Mouse (Mus musculus): ENCODE results near the gene Insig1. TPM values are rescaled to one million over a fixed set of nuclear protein-coding genes. Genes with fewer than 3 reads are reported as not detected.

The Insig1 gene
- total RNA-seq, 2 experiments from 2014 or later, result 20.6 to 21.3 TPM

DNA sequence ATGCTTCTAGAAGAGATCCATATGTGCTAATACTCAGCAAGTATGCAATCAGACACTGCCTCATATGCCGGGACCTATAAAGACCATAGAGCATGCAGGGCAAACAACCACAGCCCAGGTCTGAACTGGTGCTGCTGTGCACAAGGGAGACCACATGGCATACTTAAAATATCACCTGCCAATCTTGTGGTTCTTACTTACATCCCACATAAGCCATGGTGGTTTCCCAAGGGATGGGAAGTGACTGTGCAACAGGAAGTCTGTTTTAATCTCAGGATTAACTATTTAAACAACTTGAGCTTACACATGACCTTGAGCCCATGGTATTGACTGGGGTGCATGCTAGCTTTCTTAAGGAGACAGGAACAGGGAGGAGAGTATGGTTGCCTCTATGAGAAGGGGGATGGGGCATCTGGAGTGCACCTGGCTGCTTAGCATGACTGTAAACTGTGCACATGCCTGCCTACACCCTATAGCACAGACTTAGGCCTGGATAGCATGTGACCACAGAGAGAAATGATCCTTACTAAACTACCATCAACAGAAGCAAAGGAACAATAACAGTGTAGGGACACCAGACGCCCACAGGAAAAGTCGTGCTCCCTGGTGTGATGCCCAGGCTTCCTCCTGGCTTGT is 7.1 kb upstream of the Insig1 start:
- no peak for DNase-seq

DNA sequence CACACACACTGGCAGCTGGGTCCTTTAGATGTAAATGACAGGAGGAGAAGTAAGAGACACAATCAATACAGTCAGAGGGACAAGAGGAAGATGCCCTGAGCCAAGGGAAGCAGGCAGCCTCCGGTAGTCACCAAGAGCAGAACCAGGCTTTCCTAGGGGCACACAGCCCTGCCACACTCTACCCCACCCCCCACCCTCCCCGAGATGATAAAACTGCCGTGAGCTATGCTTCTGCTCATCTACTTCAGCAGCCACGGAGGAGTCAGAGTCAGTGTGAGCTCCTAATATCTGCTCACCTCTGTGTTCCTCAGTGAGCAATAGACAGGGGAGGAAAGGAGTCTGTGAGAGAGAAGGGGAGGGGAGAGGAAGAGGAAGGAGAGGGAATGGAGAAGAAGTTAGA is 5.9 kb upstream of the Insig1 start:
- DNase-seq, result no peak

DNA sequence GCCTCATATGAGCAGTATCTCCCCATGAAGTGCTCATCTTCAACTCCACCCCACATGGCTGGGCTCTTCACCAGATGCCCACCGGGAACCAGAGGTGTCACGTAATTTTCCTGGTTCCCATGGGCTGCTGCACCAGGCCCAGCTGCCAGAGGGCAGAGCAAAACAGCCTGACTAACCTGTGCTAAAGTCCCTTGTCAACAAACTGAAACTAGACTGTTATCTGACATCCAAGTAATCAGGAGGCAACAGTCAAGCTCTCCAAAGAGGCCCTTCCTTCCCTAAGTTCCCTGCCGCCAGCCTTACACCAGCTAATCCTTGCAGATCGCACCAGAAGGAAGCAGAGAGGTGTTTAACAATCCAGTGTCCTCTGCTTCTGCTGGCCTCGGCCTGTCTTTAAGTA is 4.9 kb upstream of the Insig1 start:
- DNase-seq, result no peak

DNA sequence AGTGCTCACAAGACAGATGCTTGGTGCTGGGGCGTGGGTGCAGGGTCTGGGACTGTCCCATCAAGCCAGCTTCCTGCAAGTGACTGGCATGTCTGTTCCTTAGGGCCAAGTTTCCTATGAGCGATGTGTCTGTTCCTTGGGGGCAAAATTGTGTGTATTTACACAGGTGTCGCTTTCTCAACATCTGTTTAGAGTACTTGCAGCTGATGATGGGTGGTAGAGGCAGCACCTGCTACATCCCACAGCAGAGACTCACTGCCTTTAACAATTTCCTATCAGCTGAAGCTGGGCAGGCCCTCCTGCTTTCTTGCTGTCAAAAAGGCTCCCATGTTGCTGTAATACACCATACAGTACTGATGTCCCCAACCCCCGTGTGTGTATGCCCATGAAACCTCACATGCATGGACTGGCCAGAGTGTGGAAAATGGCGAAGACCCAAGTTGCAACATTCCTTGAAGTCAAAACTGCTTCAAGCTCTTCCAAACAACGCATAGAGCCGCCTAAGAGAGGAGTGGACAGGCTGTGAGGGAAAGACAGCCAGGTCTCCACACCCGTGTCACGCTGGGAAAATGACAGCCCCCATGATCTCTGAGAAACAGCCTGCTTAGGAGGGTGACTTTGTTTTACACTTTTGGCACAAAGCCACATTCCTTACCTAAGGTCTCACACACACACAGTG is 875 bp upstream of the Insig1 start:
- DNase-seq, result peak; percentile 14

DNA sequence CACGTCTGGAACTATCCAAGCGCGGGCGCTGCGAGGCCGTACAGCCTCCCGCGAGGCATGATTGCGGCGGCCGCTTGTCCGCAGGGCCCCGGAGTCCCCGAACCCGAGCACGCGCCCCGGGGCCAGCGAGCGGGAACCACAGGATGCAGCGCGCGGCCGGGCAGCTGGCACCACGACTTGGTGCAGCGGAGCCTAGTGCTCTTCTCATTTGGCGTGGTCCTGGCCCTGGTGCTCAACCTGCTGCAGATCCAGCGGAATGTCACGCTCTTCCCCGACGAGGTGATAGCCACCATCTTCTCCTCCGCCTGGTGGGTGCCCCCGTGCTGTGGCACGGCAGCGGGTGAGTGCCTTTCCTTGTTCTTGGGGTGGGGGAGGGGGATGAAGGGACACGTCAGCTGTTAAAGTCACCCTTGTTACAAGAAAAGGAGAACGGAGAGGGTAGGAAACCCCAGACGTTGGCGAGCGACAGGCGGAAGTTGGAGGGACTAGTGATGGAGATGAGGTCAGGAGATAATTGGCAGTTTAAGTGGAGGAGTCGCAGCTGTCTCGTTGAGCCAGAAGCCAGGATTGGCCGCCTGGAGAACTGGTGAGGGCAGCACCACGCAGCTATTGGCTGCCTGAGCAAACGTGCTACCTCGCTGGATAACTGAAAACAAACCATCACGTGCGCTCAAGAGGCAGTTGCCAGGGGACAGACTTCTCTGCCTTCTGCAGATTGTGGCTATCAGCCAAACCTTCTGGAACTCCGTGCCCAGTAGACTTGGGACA is 477 bp downstream of the Insig1 start:
- DNase-seq, result peak; percentile 64

DNA sequence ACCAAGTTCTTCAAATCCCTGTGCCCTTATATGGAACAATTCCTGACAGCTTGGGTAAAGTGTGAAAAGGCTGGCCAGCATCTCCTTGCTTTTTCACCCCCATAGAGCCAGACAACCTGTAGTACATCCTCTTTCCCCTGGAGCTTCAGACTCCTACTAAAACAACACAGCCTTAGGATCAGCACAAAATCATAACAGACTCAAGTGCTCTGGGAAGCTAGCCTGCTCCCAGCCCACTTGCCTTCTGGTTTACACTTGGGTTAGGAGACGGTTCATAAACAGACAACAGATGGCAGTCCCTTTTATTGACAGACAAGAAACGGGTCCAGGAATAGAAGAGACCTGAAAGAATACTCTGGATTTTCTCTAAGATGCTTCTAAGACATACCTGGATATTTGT is 8.3 kb downstream of the Insig1 start:
- DNase-seq, result no peak

DNA sequence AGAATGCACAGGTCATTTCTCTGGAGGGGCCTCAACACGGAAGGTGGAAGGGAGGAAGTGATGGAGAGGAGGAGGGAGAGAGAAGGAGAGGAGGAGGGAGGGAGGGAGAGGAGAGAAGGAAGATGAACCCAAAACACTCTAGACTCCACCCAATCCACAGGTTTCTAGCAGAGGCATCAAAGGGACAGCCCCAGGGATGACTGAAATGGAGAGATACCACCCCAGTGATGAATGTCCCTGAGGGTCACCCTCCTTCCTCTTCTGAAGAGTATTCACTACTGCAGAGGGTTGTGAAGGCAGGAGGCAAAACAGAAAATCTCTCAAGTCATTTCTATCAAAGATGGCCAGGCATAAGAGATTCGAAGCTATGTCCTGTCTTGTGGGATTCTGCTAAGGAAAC is 10.0 kb downstream of the Insig1 start:
- DNase-seq, result no peak

DNA sequence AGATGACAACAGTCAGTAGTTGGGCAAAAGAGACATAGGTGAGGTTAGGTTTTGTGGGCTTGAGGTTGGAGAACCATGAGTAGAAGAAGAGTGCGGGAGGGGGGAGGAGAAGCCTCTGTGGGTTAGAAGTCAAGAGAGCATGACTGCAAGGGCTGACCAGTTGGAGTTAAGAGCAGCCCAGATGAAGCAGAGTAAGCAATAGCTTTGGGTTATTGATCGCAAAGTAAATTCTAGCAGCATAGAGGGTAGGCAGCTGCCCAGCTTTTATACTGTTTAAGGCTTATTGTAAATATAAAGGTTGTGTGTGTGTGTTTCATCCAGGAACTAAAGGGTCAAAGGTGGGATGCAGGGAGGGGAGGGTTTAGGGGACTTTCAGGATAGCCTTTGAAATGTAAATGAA is 10.7 kb downstream of the Insig1 start:
- no peak for DNase-seq

DNA sequence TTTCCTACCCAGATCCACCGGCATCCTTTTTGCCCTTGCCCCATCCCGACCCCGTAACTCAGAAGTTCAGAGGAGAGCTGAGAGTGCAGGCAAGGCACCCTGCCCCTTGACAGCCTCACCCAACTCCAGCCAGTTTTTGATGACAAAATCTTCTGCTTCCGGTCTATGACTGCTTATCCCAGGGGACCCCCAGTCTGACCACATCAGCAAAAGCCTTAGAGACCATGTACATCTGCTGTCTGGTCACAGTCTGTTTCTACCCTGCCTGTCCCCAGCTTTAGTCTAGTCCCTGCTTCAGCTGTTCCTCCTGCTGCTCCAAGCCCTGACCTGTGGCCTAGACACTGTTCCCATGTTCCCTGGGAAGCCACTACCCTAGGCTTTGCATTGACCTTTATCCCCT is 11.1 kb downstream of the Insig1 start:
- no peak for DNase-seq

DNA sequence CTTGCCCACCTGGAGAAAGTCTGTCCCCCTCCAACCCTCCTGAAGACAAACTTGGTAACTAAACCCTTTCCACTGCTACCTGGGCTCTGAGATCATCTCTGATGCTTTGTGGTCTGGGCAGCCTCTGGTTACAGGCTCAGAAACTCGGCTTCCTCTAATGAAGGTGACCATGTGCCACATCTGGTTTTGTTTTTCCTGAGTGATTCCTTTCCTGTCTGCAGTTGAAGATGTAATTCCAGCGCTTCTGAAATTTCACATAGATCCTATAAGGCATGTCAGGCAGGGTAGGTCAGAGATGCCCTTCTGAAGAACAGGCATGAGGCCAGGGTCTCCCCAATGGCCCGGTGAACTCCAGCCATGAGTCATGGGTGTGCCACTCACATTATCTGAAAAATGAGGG is 11.6 kb downstream of the Insig1 start:
- no peak for DNase-seq

DNA sequence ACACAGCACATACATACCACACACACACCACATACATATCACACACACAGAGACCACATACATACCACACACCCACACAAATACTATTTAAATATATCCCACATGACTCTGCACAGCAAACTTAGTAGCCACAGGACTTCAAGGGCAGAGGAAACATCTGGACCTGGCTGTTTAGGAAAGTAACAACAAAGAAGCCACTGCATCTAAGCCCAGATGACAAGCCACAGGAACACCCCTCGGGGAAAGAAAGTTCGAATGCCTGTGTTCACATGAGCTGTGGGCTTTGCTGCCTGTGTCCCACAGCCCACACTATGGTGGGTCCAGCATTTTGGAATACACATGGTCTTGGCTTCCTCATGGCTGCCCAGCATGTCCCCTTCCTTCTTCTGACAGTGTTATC is 13.6 kb downstream of the Insig1 start:
- DNase-seq, result no peak

DNA sequence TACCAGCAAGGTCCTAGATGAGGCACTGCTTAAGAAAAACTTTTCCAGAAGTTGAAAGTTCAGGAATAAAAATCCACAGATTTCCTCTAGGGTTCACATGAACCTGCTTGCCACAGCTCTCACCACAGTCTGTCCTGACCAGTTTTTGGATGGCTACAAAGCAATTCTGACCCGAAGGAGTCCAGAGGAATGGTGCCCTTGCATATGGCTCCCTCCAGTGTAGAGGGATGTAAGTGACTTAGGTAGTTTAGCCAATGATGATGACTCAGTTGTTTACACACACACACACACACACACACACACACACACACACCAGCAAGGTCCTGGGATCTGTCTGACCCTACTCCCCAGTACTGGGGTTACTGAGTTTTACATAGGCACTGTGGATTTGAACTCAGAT is 19.4 kb downstream of the Insig1 start:
- no peak for DNase-seq

DNA sequence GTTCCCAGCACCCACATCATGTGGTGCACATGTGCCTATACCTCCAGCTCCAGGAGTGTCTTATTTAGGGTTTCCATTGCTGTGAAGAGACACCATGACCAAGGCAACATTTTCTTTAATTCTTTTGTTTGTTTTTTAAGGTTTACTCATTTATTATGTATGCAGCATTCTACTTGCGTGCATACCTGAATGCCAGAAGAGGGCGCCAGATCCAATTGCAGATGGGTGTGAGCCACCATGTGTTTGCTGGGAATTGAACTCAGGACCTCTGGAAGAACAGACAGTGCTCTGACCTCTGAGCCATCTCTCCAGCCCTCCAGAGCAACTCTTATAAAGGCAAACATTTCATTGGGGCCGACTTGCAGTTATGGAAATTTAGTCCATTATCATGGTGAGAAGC is 21.2 kb downstream of the Insig1 start:
- no peak for DNase-seq

DNA sequence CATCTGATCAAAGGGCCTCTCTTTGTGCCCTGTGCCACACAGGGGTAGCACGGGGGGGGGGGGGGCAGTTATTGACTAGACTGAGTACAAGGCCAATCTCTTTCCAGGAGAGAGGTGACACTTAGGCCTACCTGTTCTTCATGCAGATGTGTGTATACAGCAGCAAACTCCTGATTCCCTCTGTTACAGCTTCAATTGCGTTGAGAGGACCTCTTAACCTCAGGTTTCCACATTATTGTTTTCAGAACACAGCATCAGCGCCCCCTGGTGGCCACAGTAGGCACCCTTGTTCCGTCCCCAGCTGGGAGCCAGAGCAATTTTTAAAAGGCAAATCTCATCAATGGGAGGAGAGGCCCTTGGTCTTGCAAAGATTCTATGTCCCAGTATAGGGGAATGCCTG is 22.7 kb downstream of the Insig1 start:
- DNase-seq, result peak; percentile 91

DNA sequence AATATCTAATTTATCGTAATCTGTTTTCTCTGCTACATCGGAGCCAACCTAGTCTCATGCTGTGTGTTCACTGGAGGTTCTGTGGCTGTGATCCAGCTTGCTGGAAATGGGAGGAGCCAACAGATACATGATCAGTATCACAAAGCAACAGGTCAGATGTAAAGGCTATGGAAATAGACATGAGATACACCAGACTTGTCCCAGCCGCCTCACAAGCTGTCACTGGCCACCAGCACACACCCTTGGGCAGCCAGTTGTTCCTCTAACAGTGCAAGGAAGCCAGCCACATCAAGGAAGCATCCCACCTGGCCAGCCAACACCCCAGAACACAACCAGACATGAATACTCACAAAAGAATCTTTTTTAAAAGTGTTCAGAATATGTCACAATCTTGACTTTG is 23.2 kb downstream of the Insig1 start:
- DNase-seq, result no peak

DNA sequence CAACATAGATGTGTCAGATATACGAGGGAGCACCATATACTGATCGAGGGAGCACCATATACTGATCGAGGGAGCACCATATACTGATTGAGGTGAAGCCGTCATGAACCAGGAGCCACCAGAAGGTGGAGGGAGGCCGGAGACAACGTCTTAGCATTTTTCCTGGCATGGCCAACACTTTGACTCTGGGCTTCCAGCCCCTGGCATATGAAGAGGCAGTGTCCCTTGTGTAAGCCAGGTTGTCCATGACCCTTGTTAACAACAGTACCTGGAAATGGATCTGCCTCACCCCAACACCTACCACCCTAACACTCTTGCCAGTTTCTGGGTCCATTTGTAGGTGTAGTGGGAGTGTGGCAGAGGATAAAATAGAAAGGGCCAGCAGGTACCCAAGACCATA is 23.7 kb downstream of the Insig1 start:
- DNase-seq, result no peak

DNA sequence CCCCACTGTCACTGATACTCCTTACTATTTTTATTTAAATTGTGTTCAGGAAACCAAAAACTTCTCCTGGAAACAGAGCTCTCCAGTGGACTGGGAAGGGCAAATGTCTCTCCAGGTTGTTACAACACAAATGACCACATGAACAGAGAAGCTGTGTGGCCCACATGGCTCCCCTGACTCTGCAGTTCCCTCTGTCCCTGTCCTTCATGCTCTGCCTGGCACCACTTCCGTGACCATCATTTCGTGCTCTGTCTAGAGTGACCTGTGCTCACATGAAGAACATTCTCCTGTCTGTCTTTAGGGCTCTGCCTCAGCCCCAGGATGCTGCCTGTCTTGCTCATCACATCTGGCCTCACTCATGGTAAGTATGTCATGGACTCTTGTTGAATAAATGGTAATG is 24.5 kb downstream of the Insig1 start:
- no peak for DNase-seq

DNA sequence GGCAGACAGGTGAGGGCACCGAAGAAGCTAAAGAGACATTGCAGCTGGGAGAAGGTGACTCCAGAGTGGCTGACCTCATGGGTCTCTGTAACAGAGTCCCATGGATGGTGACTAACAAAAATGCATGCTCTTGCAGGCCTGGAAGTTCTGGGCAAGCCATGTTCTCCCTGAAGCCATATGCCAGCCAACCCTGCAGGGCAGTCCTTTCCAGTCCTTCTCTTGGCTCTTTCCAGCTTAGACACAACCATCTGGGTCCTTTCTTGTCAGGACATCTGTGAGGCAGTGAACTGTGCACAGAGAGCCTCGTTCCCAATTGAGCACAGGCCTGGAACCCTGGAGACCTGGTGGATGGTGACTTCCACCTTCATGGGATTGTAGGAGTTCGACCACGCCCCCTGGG is 35.8 kb downstream of the Insig1 start:
- no peak for DNase-seq

DNA sequence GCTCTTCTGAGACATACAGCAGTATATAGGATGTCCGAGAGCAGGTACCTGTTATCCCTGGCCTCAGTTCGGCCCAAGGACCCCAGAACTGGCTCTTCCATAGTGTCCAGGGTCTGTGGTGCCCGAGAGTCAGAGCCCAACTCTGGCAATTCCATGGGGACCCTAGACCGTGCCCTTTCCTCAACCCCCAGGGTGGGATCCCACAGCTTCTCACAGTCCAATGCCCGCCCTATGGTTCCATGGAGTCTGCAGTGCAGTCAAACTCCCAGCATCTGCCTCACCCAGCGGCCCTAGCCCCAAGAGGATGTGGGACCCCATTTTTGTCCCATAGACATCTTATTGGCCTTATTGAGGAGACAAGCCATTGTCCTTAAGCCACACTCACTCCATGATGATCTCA is 36.8 kb downstream of the Insig1 start:
- DNase-seq, result no peak

DNA sequence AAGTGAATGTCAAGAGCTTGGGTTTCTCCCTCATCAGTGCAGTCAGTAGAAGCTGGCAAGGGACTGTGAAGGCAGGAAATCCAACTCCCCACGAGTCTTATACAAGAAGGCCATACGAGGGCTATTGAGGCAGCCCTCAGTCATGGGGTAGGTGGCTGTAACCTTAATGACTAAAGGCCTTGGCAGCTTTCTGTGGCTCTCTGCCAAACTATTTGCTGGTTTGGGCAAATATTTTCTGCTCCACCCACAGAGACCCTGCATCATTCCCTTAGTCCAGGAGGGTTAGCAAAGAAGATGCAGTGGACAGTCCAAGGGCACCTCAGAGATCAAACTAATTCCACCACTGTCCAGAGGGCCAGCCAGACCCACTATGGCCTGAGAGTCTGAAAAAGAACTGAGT is 39.7 kb downstream of the Insig1 start:
- DNase-seq, result no peak

DNA sequence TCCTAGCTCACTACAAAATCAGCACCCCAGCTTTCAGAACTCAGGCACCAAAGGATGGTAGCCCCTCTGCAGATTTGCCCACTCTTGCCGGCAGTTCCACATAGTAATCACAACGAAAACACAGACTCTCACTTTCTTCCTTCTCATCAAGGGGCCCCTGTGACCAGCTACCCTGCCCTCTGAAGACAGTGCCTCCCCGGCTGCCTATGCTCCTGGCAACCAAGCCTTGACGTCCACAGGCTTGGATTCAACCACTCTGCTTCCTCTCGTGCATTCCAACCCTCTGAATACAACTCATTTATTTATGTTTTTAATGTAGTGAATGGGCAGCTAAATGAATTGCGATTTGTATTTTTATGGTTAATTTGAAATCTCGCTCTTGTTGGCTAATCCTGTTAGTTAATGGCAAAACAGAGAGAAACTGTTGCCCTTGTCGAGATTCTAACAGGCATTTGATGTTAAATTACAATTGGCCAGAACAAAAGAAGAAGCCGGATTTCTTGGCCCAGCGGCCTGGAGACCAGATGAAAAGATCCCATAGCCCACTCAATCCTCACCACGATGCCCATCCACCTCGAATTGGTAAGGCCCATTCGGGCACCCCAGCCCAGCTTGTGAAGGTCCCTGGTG is 46.2 kb downstream of the Insig1 start:
- DNase-seq, result no peak

DNA sequence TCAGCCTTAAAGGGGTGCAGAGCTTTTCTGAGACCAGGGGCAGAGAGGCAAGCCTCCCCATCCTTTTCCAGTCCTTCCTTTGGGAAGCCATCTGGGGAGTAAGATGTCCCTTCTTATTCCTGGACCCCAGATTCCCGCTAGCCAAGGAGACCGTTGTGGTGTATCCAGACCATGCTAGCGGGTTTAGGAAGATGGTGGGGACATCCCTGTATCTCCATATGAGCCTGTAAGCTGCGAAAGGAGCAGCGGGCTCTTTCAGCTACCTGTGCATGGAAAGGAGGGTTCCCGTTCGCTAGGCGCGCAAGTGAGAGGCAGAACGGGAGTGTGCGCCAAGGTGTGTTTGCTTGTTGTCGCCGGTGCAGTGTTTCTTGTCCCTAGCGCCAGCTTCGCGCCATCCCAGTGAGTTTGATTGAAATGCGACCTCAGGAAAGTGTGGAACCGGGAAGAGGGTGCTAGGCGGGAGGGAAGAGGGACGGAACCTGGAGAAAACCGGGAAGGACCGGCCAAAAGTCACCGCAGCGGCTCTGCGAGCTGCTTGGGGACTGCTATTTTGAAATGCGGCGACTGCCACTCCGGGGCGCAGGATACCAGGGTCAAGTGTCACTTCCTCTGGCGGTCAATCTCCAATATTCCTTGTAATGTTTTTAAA is 46.8 kb downstream of the Insig1 start:
- no peak for DNase-seq

DNA sequence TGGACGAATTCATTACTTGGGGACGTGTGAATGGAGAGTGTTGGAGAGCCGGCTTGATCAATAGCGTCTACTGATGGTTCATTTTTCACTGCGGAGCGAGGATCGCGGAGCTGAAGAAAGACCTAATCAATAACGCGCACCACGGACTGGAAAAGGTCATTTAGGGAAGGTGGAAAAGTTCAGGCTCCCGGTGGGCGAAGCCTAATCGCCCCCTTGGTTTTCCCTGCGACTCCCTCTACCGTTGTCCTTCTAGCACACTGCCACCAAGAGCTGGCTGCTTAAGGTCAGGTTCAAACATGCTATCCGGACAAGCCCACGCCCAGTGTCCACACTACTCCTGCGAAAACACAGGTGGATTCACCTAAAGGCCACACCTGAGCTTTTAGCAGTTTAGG is 47.4 kb downstream of the Insig1 start:
- no peak for DNase-seq
